Mouse (Mus musculus): ENCODE measurements around the gene Col6a1.

Gene Col6a1

GRCm38 (mm10) chr10:76680758-76681650 lies 45.0 kb downstream of the Col6a1 start:
- no peak for DNase-seq (ENCODE audit: low read depth, low spot score)

DNA sequence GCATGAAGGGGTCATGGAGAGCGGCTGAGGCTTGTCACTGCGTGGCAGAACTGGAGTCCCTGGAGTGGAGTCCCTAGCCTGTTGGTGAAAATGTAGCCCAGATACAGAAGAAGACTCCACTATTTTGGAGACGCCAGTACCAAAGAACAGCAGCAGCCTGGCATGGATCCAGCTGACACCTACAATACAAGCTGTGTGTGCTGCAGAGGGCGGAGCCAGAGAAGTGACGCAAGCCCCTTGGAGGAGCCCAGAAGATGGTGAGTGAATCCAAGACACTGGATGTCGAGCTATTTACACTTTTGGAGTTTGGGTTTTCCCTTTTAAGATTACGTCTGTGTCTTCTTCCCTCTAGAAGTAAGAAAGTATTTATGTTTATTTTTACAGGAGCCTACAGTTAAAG lies 47.8 kb downstream of the Col6a1 start:
- DNase-seq (ENCODE audit: low read depth, low spot score), result no peak

GRCm38 (mm10) chr10:76675268-76675667 lies 50.7 kb downstream of the Col6a1 start:
- DNase-seq (ENCODE audit: low read depth, low spot score), result no peak

DNA sequence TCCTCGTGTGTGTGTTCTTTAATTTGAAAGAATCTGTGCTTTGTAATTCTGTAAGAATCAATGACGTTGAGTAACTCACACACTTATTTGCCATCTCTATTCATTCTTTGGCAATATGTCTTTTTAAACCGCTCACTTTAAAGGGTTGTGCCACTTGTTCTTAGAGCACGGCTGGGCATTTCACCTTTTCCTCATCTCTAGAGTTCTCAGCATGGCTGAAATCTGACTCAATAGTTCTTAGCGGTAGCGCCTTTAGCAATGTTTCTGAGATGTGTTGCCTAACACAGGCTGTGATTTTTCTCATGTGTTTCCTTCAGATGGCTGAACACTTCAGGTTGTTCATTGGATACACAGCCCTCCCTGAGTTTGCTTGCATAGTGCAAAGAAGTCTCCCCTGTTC lies 51.4 kb downstream of the Col6a1 start:
- no peak for DNase-seq (ENCODE audit: low read depth, low spot score)

- no peak for DNase-seq (ENCODE audit: low read depth, low spot score)
Observed at GRCm38 (mm10) chr10:76671939-76672338, 54.0 kb downstream of the Col6a1 start.

DNA sequence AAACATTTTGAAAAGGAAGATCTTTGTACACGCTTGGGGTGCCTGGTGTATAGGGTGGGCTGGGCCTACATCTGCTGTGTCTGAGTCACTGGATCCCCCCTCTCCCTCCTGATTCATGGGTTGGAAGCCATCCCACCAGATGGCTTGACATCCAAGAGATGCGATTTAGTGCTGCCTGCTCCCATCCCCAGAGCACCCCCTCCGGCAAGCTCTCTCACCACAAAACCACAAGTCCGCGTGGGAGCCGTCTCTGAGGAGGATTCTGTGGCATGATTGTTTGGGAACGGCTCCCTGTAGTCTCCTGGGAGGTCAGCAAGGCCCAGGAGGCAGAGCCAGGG lies 57.1 kb downstream of the Col6a1 start:
- DNase-seq (ENCODE audit: low read depth, low spot score), result no peak

DNA sequence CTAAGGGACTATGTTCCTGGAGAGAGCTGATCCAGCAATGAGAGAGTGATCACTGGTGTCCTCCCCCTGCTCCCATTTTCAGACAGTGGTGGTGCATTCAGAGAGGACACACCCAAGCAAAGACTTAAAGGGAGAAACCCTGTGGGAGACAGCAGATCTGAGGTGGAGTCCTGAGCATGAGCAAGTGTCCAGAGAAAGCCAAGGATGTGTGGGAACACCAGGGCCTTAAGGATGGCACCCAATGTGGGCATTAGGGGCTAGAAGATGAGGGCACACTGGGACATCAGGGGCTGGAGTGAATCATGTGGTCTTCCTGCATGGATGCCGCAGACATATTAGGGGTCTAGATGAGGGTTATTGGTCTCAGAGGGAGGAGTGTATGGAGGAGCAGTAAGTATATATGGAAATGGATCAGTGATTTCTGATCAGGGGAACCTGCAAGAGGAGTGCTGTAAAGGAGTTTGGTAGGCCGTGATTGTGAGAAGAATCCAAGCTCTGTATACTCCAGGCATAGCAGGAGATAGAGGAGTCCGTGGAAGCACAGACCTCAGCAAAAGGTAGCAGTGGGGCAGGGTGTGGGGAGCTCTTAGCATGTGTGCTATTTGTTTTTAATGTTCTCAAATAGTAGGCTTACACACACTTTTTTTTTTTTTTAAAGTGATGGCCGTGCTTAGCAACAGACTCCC lies 57.6 kb downstream of the Col6a1 start:
- DNase-seq (ENCODE audit: low read depth, low spot score), result no peak

DNA sequence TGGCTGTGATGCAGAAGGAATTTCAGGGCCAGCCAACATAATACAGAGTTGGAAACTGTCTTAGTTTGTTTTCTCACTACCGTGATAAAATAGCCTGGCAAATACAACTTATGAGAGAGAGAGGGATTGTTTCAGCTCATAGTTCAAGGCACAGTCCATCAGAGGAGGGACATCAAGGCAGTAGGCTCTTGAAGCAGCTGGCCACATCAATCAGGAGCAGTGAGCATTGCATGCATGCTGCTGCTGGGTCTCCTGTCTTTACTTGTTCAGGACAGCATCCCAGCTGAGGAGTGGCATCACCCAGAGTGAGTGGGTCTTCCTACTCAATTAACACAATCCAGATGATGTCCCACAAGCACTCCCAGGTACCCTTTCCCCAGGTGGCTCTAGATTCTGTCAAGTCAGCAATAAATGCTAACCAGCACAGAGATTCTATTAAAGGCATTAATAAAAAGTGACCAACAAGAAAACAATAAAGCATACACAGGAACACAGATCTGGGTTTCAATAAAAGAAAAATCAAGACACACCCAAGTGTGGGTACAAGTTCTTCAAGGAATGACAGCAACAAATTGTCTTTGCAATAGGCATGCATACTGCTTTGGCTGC lies 58.7 kb downstream of the Col6a1 start:
- DNase-seq (ENCODE audit: low read depth, low spot score), result no peak

- DNase-seq (ENCODE audit: low read depth, low spot score), result no peak
Observed at GRCm38 (mm10) chr10:76665551-76665950, 60.4 kb downstream of the Col6a1 start.

GRCm38 (mm10) chr10:76664156-76665115 lies 61.5 kb downstream of the Col6a1 start:
- no peak for DNase-seq (ENCODE audit: low read depth, low spot score)

Data from c-Kit-negative CD71-positive TER-119-positive erythroid progenitor cells, embryonic 14.5 days (primary cell).